Mouse (Mus musculus): ENCODE measurements around the gene Tmem175.

GRCm38 (mm10) chr5:108653341-108653740 lies 23.8 kb downstream of the Tmem175 start:
- TF ChIP-seq CTCF (IDR thresholded peaks at IDR 0.05; ENCODE audit: insufficient read depth, low read length), result no peak
- no peak for TF ChIP-seq POLR2A (IDR thresholded peaks at IDR 0.05; ENCODE audit: borderline replicate concordance, extremely low read depth, low read depth, low read length)

Data from lung, adult 2 months (tissue).